Mouse (Mus musculus) left cerebral cortex, adult 6 months (tissue): ENCODE measurements around the gene Cyb5r3. TPM values are rescaled to one million over a fixed set of nuclear protein-coding genes. Genes with fewer than 3 reads are reported as not detected.

Source experiments
- long read RNA-seq, 2 experiments: library from polyadenylated mRNA; unstranded; transcript quantifications; one replicate each; pipeline ENCODE4 v2.0.0; 2019 to 2020
- polyA plus RNA-seq: library from polyadenylated mRNA; unstranded; fragments of <200 nt; fragmentation: Nextera tagmentation; gene quantifications from 2 replicates; pipeline ENCODE4 v1.2.3, GENCODE M21; 2021

Cyb5r3 gene
- polyA plus RNA-seq = 78.9 and 90.4 TPM in 2 replicates
- long read RNA-seq, experiment 1, transcript Cyb5r3-201 (9 exons, 2,422 nt) = major isoform, 395 of 411 reads
- long read RNA-seq, experiment 1, partial matches to known transcripts = 10 of 411 reads
- long read RNA-seq, experiment 1, other reads (novel, unspliced or antisense) = 5 of 411 reads
- long read RNA-seq, experiment 2, transcript Cyb5r3-201 (9 exons, 2,422 nt) = major isoform, 106 of 130 reads
- long read RNA-seq, experiment 2, partial matches to known transcripts = 17 of 130 reads
- long read RNA-seq, experiment 2, other reads (novel, unspliced or antisense) = 7 of 130 reads

DNA sequence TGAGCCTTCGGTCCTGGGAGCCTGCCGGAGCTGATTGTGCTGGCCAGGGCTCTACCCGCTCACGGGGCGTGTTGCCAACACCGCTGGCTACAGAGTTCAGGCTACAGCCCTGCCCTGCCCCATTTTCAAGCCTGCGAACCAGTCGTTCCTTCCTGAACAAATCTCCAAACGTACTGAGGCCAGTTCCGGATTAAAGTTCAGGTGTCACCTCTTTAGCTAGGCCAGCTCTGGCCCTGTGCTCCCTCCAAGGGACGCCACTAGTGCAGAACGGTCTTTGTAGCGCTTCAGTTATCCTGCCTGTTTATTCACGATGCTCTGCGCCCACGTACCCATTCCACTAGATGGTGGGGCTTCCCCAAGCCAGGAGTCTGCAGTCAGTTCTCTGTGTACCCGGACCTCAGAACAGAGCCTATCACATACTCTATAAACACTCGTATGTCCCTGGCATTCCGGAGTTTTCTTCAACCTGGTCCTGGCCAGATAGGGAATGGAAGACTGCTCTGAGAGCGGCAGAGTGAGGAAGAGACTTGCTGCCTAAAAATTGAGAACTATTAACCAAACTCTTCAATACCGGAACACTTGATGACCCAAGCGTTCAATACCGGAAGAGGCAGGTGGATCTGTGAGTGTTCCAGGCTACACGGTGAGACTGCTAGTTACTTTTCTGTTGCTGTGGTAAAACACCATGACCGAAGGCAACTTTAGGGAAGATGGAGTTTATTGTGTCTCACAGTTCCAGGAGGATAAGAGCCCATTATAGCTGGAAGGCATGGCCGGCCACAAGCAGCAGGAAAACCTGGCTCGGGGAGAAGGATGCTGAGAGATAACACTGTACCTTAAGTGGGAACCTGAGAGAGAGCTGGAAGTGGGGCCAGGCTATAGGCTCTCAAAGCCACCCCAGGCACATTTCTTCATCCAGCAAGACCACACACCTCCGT is at the start of gene Cyb5r3:
Cyb5r3 (minus strand) TSS at position 101 of the 938 bp plus-strand sequence.

GRCm38 (mm10) chr15:83149196-83150072 is 23.0 kb downstream of the Cyb5r3 start, which contains the start of gene Poldip3:
Gene Poldip3 (minus strand): TSS chr15:83149384.

GRCm38 (mm10) chr15:83122566-83123145 is 49.7 kb downstream of the Cyb5r3 start, which contains the start of gene Rrp7a:
Gene Rrp7a (minus strand): TSS chr15:83122801.

Other genes with a start within 250 kb of the Cyb5r3 start
- gene Tcf20, start 184.7 kb downstream of the Cyb5r3 start, polyA plus RNA-seq = 22.2 and 25.0 TPM in 2 replicates
- gene Nfam1, start 139.3 kb downstream of the Cyb5r3 start, polyA plus RNA-seq = 1.5 and 2.0 TPM in 2 replicates
- 17.7 and 23.1 TPM in 2 replicates for gene Serhl, start 83.1 kb downstream of the Cyb5r3 start, polyA plus RNA-seq
- 78.8 and 142 TPM in 2 replicates for gene Rrp7a, start 49.8 kb downstream of the Cyb5r3 start, polyA plus RNA-seq
- 42.1 and 48.7 TPM in 2 replicates for gene Poldip3, start 23.2 kb downstream of the Cyb5r3 start, polyA plus RNA-seq
- 1.7 and 2.0 TPM in 2 replicates for gene A4galt, start 79.2 kb upstream of the Cyb5r3 start, polyA plus RNA-seq
- 13.8 and 16.4 TPM in 2 replicates for gene Arfgap3, start 177.7 kb upstream of the Cyb5r3 start, polyA plus RNA-seq